Mouse (Mus musculus): ENCODE results near the gene Kif19a. TPM values are rescaled to one million over a fixed set of nuclear protein-coding genes. Genes with fewer than 3 reads are reported as not detected.

Kif19a gene
- polyA plus RNA-seq, 1 experiment from 2014 or later, result 0.33 TPM

DNA sequence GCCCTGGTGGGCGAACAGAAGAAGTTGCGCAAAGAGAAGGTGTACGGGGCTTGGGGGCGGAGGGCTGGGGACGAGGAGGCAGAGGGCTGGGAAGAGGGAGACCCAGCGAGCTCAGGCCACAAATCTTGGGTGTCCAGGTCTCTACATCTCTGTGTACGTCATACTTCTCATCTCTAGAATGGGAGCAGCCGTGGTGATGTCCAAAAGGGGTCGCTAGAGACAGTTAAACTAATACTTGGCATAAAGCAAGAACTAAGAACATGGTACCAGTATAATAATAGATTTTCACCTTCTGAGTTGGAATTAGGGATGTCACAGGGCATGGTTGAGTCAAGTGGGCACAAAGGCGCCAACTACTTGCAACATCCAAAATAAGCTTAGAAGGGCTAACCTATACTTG is 20.7 kb downstream of the Kif19a start:
- no peak for ATAC-seq (replicated peaks; ENCODE audit: insufficient number of reproducible peaks, insufficient read depth, low FRiP score, low read depth)

DNA sequence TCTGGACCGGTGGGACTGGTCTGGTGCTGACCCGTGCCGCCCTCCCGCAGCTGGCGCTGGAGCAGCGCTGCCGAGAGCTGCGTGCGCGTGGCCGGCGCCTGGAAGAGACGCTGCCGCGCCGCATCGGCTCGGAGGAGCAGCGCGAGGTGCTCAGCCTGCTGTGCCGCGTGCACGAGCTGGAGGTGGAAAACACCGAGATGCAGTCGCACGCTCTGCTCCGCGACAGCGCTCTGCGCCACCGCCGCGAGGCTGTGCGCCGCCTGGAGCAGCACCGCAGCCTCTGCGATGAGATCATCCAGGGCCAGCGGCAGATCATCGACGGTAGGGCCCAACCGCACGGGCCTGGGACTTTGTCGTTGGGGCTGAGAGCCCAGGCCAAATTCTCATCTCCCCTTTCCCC is 21.1 kb downstream of the Kif19a start:
- Histone ChIP-seq H3K27me3 (peaks cover 95% of the 10 kb centered on the region), H3K27ac (no peak overlapping the region), H3K9ac (peak overlapping the region; percentile 23; the same call in 1 of the 2 replicates), H3K4me2 (peak overlapping the region; percentile 64), H3K4me3 (peak overlapping the region; percentile 36), H3K4me1 (replicated peaks) (peaks cover 22% of the 10 kb centered on the region), H3K9me3 (replicated peaks) (no peaks in the 10 kb centered on the region), H3K36me3 (no peaks in the 10 kb centered on the region)
- no peak for ATAC-seq (replicated peaks; ENCODE audit: insufficient number of reproducible peaks, insufficient read depth, low FRiP score, low read depth)
- WGBS, result 3% methylated on average over 43 of the region's 43 CpGs

More for the DNA sequence above, 20.7 kb downstream of the Kif19a start:
- Histone ChIP-seq H3K4me2 (peak overlapping the region; percentile 64), H3K36me3 (no peaks in the 10 kb centered on the region), H3K9me3 (replicated peaks) (no peaks in the 10 kb centered on the region), H3K27ac (no peak overlapping the region), H3K4me1 (replicated peaks) (peaks cover 22% of the 10 kb centered on the region), H3K4me3 (peak overlapping the region; percentile 36), H3K27me3 (peaks cover 95% of the 10 kb centered on the region), H3K9ac (0 out of 2 replicates have a peak overlapping the region, but pooled peaks have one; percentile 23)
- 44% methylated on average over 10 of the region's 10 CpGs for WGBS

- no peak for ATAC-seq (replicated peaks; ENCODE audit: insufficient number of reproducible peaks, insufficient read depth, low FRiP score, low read depth)
Observed at GRCm38 (mm10) chr11:114787611-114788010, 22.4 kb downstream of the Kif19a start.

GRCm38 (mm10) chr11:114789061-114789714 is 24.0 kb downstream of the Kif19a start:
- 11% methylated on average over 30 of the region's 30 CpGs for WGBS
- Histone ChIP-seq H3K27ac (no peak overlapping the region), H3K9ac (no peak overlapping the region), H3K4me2 (peak overlapping the region; percentile 47), H3K36me3 (no peaks in the 10 kb centered on the region), H3K4me3 (peak overlapping the region; percentile 20; the same call in 1 of the 2 replicates), H3K9me3 (replicated peaks) (no peaks in the 10 kb centered on the region), H3K27me3 (peaks cover 100% of the 10 kb centered on the region), H3K4me1 (replicated peaks) (peaks cover 33% of the 10 kb centered on the region)
- no peak for ATAC-seq (replicated peaks; ENCODE audit: insufficient number of reproducible peaks, insufficient read depth, low FRiP score, low read depth)

More at GRCm38 (mm10) chr11:114787611-114788010, 22.4 kb downstream of the Kif19a start:
- Histone ChIP-seq H3K4me1 (replicated peaks) (peaks cover 33% of the 10 kb centered on the region), H3K27ac (no peak overlapping the region), H3K9me3 (replicated peaks) (no peaks in the 10 kb centered on the region), H3K36me3 (no peaks in the 10 kb centered on the region), H3K4me3 (no peak overlapping the region), H3K4me2 (no peak overlapping the region), H3K9ac (no peak overlapping the region), H3K27me3 (peaks cover 95% of the 10 kb centered on the region)
- 78% methylated on average over 3 of the region's 3 CpGs for WGBS

- H3K9ac ChIP-seq, result no peak overlapping the region
- ATAC-seq (replicated peaks; ENCODE audit: insufficient number of reproducible peaks, insufficient read depth, low FRiP score, low read depth), result no peak
- WGBS, result 50% methylated on average over 9 of the region's 9 CpGs
- H3K4me1 ChIP-seq (replicated peaks), result peaks cover 33% of the 10 kb centered on the region
- no peaks in the 10 kb centered on the region for H3K36me3 ChIP-seq
- no peak overlapping the region for H3K4me3 ChIP-seq
- H3K27me3 ChIP-seq, result peaks cover 100% of the 10 kb centered on the region
- no peaks in the 10 kb centered on the region for H3K9me3 ChIP-seq (replicated peaks)
- no peak overlapping the region for H3K27ac ChIP-seq
- no peak overlapping the region for H3K4me2 ChIP-seq
Observed at GRCm38 (mm10) chr11:114789716-114790115, 24.5 kb downstream of the Kif19a start.

DNA sequence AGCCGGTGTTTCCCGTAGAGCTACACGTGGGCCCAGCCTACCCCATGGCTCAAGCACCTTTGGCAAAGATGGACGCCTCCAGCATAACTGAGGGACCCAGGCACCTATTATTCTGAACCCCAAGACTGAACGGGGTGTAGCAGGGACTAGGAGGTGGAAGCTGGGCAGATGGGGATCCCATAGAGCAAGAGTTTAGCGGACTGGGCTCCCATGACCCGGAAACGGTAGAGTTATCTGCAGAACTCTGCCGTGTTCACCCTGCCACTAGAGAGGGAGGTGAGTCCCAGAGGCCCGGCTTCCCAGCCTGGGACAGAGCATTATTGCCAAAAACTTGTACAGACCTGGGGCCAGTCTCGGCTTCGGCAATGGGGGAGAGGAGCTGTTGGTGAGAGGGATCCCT is 25.0 kb downstream of the Kif19a start:
- Histone ChIP-seq H3K36me3 (no peaks in the 10 kb centered on the region), H3K4me3 (no peak overlapping the region), H3K4me2 (no peak overlapping the region), H3K4me1 (replicated peaks) (peaks cover 33% of the 10 kb centered on the region), H3K27me3 (peaks cover 100% of the 10 kb centered on the region), H3K9ac (no peak overlapping the region), H3K9me3 (replicated peaks) (no peaks in the 10 kb centered on the region), H3K27ac (no peak overlapping the region)
- ATAC-seq (replicated peaks; ENCODE audit: insufficient number of reproducible peaks, insufficient read depth, low FRiP score, low read depth), result no peak
- 65% methylated on average over 12 of the region's 12 CpGs for WGBS

GRCm38 (mm10) chr11:114790841-114791240 is 25.7 kb downstream of the Kif19a start:
- ATAC-seq (replicated peaks; ENCODE audit: insufficient number of reproducible peaks, insufficient read depth, low FRiP score, low read depth), result no peak
- WGBS, result 22% methylated on average over 4 of the region's 4 CpGs
- H3K4me3 ChIP-seq, result no peak overlapping the region; the same call in 1 of the 2 replicates

DNA sequence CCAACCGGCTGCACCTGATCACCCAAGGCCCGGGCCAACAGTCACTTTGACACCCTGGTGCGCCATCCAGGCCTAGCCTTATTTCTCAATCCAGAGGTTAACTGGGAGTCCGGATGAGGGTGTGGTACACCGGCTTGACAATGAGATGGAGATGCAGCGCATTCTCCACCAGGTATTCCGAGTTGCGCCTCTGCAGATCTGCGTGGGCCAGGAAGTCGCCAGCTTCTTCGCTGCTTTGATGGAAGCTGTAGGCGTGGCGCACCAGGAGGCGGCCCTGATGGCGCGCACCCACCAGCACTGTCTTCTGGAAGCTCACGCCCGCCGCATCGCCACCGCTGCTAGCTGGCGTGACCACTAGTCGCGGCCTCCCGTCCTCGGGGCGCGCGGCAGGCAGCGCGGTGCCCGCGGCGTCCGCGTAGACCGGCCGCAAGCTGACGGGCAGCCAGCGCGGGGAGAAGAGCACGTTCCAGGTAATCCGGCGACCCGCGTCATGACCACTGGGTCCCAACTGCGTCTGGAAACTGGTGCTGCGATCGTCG is 26.2 kb downstream of the Kif19a start:
- WGBS, result 3% methylated on average over 50 of the region's 50 CpGs
- Histone ChIP-seq H3K4me1 (replicated peaks) (peaks cover 38% of the 10 kb centered on the region), H3K9ac (0 out of 2 replicates have a peak overlapping the region, but pooled peaks have one; percentile 21), H3K4me3 (peak overlapping the region; percentile 49), H3K9me3 (replicated peaks) (no peaks in the 10 kb centered on the region), H3K4me2 (peak overlapping the region; percentile 81), H3K27me3 (peaks cover 95% of the 10 kb centered on the region), H3K27ac (no peak overlapping the region), H3K36me3 (no peaks in the 10 kb centered on the region)
- no peak for ATAC-seq (replicated peaks; ENCODE audit: insufficient number of reproducible peaks, insufficient read depth, low FRiP score, low read depth)

More at GRCm38 (mm10) chr11:114790841-114791240, 25.7 kb downstream of the Kif19a start:
- Histone ChIP-seq H3K27me3 (peaks cover 97% of the 10 kb centered on the region), H3K9ac (no peak overlapping the region), H3K4me1 (replicated peaks) (peaks cover 39% of the 10 kb centered on the region), H3K27ac (no peak overlapping the region), H3K4me2 (no peak overlapping the region), H3K36me3 (no peaks in the 10 kb centered on the region), H3K9me3 (replicated peaks) (no peaks in the 10 kb centered on the region)

DNA sequence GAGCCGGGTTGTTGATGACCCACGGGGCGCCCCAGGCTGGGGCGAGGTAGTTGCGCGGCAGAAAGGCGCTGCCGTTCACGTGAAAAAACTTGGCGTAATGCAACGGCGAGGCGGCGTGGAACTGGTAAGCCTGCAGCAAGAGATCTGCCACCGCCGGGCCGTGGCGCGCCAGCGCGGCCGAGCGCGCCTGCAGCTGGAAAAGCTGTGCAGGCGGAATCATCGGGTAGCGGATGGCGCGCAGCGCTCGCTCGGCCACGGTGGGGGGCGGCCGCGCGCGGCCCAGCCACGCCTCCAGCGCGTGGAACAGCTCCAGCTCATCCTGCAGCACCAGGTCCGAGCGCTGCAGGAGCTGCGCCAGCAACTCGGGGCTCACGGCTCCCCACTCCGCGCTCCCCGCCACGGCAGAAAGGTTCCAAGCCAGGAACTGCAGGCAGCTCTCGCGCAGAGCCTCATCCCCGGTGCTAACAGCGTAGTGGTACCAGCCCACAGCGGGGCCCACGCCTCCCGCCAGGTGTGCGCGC is 26.8 kb downstream of the Kif19a start:
- Histone ChIP-seq H3K4me2 (peak overlapping the region; percentile 81), H3K27me3 (peaks cover 91% of the 10 kb centered on the region), H3K27ac (no peak overlapping the region), H3K4me3 (peak overlapping the region; percentile 49), H3K9ac (0 out of 2 replicates have a peak overlapping the region, but pooled peaks have one; percentile 21), H3K4me1 (replicated peaks) (peaks cover 35% of the 10 kb centered on the region), H3K9me3 (replicated peaks) (no peaks in the 10 kb centered on the region), H3K36me3 (no peaks in the 10 kb centered on the region)
- ATAC-seq (replicated peaks; ENCODE audit: insufficient number of reproducible peaks, insufficient read depth, low FRiP score, low read depth), result no peak
- 1% methylated on average over 58 of the region's 59 CpGs for WGBS

GRCm38 (mm10) chr11:114792931-114793494 is 27.8 kb downstream of the Kif19a start:
- WGBS, result 37% methylated on average over 5 of the region's 5 CpGs
- H3K27me3 ChIP-seq, result peaks cover 85% of the 10 kb centered on the region
- H3K4me3 ChIP-seq, result no peak overlapping the region
- ATAC-seq (replicated peaks; ENCODE audit: insufficient number of reproducible peaks, insufficient read depth, low FRiP score, low read depth), result no peak
- H3K4me1 ChIP-seq (replicated peaks), result peaks cover 35% of the 10 kb centered on the region
- H3K9me3 ChIP-seq (replicated peaks), result no peaks in the 10 kb centered on the region
- H3K27ac ChIP-seq, result no peak overlapping the region
- H3K36me3 ChIP-seq, result no peaks in the 10 kb centered on the region
- no peak overlapping the region for H3K9ac ChIP-seq
- H3K4me2 ChIP-seq, result no peak overlapping the region

GRCm38 (mm10) chr11:114793868-114794545 is 28.8 kb downstream of the Kif19a start:
- Histone ChIP-seq H3K36me3 (no peaks in the 10 kb centered on the region), H3K9ac (no peak overlapping the region), H3K27ac (no peak overlapping the region), H3K4me1 (replicated peaks) (peaks cover 32% of the 10 kb centered on the region), H3K27me3 (peaks cover 75% of the 10 kb centered on the region), H3K4me2 (no peak overlapping the region), H3K4me3 (no peak overlapping the region), H3K9me3 (replicated peaks) (no peaks in the 10 kb centered on the region)
- 67% methylated on average over 19 of the region's 19 CpGs for WGBS
- no peak for ATAC-seq (replicated peaks; ENCODE audit: insufficient number of reproducible peaks, insufficient read depth, low FRiP score, low read depth)
